Mouse (Mus musculus) monocyte, adult 5-6 weeks (primary cell): ENCODE measurements around the gene Gbf1. TPM values are rescaled to one million over a fixed set of nuclear protein-coding genes. Genes with fewer than 3 reads are reported as not detected.
A peak's percentile ranks its signal among the peaks of the same experiment; 100 is the strongest.
"Not testable (repeated sequence)": the region's sequence is repeated elsewhere in the genome, so short reads cannot be mapped to it uniquely, and the experiment has no call there.

Experiments
- ATAC-seq: fragments of 153-309, 156-312 bp; replicated peaks from 2 replicates; pipeline ENCODE4 v1.8.0; 2017; ENCODE audit warnings: mild to moderate bottlenecking; ENCODE audit not compliant: low TSS enrichment, insufficient number of reproducible peaks, severe bottlenecking, poor library complexity, low FRiP score
- total RNA-seq: library from RNA; stranded (forward); fragments of 200-1000, 200-491, 200-594 nt; gene quantifications from 3 replicates; pipeline ENCODE4 v1.2.3, GENCODE M21; 2017

The Gbf1 gene
- total RNA-seq, result 41.0 to 56.7 TPM (median 55.5 TPM) in 3 replicates

DNA sequence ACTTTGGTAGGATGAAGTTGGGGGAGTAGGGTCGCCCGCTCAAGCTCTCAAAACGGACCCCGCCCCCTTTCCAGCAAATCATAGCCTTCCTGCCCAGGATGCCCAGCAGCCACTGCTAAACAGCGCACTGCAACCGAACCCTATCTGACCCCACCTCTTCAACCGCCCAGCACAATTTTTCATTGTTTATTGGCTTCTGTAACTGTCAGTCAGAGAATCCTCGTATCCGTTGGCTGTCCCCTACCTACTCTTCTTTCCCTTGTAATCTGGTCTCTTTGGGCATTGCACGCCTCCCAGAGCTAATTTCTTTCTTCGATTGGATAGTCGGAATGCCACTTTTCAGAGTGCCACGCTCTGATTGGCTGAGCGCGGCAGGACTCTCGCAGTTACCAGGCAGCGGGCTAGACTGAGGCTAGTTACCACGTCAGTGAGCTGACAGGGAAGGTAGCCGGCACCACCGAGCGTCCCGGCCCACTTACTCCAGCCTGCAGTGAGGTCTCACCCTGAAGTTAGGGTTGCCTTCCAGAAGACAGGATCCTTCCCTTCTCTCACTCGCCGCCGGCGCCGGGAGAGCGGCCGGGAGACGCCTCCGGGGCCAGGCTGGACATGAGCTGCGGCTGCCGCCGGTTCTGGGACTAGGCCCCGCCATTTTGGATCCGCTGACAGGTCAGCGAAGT lies at the start of gene Gbf1:
TSS of gene Gbf1 (plus strand) at position 383 of the 677 bp plus-strand sequence.
- peak; percentile 97 for ATAC-seq

GRCm38 (mm10) chr19:46103437-46104186 lies 48.7 kb upstream of the Gbf1 start:
- ATAC-seq, result no peak

GRCm38 (mm10) chr19:46104187-46104557 lies 48.1 kb upstream of the Gbf1 start:
- no peak for ATAC-seq

- ATAC-seq, result no peak
Measured at GRCm38 (mm10) chr19:46110214-46110613, 42.1 kb upstream of the Gbf1 start.

- ATAC-seq, result no peak
Measured at GRCm38 (mm10) chr19:46110781-46111180, 41.5 kb upstream of the Gbf1 start.

GRCm38 (mm10) chr19:46114617-46115016 lies 37.7 kb upstream of the Gbf1 start:
- no peak for ATAC-seq

DNA sequence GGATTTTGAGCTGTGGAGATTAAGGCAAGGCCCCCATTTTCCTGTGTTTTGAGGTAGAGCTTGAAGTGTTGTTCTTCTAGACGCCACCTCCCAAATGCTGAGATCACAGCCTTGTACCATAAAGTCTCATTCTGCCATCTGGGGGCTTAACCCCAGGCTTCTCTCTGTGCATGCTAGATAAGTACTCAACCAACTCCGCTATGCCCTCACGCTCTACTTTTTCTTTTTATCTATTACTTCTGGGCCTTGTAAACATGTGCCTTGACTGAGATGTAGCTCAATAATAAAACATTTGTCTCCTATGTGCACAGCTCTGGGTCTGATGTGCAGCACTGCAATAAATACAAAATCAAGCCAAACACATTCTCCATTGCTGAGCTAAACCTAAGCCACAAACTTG lies 32.9 kb upstream of the Gbf1 start:
- ATAC-seq, result no peak

- no peak for ATAC-seq
Measured at GRCm38 (mm10) chr19:46120872-46121271, 31.4 kb upstream of the Gbf1 start.

DNA sequence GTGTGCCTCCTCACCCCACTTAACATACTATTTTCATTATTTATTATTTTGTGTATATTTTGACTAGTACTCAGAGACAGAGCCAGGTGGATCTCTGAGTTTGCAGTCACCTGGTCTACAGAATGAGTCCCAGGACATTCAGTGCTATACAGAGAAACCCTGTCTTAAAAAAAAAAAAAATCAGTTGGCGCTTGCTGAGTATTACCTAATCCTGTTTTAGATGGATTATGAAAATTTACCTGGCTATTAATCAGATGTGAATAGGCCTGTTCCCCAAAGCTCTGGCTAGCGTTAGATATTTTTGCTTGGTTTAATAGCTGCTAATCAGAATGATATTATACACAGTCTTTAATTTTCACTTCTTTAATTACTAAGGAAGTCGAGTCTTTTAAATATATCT lies 28.4 kb upstream of the Gbf1 start:
- no peak for ATAC-seq

DNA sequence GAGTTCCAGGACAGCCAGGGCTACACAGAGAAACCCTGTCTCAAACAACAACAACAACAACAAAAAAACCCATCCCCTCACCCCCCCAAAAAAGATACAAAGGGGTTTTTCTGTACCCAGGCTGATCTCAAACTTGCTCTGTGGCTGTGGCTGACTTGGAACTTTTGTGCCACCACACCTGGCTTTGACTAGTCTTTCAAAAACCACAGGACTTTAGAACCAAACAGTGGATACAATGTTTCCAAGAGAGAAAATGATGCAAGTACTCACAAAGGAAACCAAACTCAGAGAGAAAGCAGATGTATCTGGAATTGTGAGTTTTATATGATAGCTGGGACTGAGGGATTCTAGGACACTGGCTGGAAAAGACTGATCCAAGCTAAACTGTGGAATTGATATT lies 27.7 kb upstream of the Gbf1 start:
- ATAC-seq, result no peak

GRCm38 (mm10) chr19:46126301-46126700 lies 26.0 kb upstream of the Gbf1 start:
- ATAC-seq, result no peak

- ATAC-seq, result not testable (repeated sequence)
Measured at GRCm38 (mm10) chr19:46129737-46130136, 22.6 kb upstream of the Gbf1 start.

- no peak for ATAC-seq
Measured at GRCm38 (mm10) chr19:46131283-46131682, 21.0 kb upstream of the Gbf1 start.

DNA sequence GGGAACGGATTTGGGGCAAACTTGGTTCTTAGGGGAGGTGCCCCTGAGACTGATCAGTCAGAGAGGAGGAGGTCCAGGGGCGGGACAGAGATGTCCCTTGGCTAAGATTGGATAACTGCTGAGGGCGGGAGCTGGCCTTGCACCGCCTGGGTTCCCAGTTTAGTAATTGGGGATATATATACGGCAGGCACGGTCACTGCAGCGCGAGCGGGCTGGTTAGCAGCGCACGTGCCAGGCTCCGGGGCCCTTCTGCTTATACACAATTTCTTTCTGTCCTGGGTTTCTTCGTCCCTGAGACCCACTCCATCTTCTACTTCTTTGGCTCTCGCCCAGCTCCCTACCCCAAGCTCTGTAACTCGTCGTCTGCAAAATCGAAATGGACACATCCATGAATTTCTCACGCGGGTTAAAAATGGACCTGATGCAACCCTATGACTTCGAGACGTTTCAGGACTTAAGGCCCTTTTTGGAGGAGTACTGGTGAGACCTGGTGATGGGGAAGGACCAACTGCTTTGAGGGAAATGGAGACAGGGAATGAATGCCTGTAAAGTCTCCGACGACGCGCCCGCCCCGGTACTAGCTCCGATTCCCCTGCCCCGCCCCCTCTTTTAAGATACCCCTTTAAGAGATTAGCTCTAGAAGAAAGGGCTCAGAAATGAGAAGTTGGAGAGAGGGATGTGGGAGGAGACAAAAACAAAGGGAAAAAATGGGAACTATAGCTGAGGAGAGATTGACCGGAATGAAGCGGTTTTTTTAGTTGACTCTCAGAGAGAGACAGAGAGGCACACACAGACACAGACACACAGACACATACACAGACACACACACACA lies 20.4 kb upstream of the Gbf1 start, which contains the start of gene Elovl3:
TSS of gene Elovl3 (plus strand) at position 204 of the 832 bp plus-strand sequence.
- ATAC-seq, result no peak

- no peak for ATAC-seq
Measured at GRCm38 (mm10) chr19:46132577-46132976, 19.7 kb upstream of the Gbf1 start.

GRCm38 (mm10) chr19:46135297-46135696 lies 17.0 kb upstream of the Gbf1 start:
- peak; percentile 77 for ATAC-seq

- no peak for ATAC-seq
Measured at GRCm38 (mm10) chr19:46135789-46136638, 16.3 kb upstream of the Gbf1 start.
